Mouse (Mus musculus) neural tube, embryonic 15.5 days (tissue): ENCODE measurements at regions not wholly inside any gene's neighbourhood (a gene's known extent, or its start where the extent isn't known, plus 50 kb on each side); places are given as distances from the start of the nearest gene placed in this dataset.
A peak's percentile ranks its signal among the peaks of the same experiment; 100 is the strongest.

Experiments
- ATAC-seq: fragments of 200-750 bp; cut with Nextera tagmentation; 2 replicates; pipeline ENCODE4 v1.8.0; 2017; ENCODE audit warnings: mild to moderate bottlenecking, moderate TSS enrichment, moderate library complexity; ENCODE audit not compliant: low FRiP score
- H3K27ac ChIP-seq: fragments of 300-500 bp; sonication (generic); replicated peaks from 2 replicates; pipeline ENCODE4 v1.5.1; 2015; ENCODE audit warnings: mild to moderate bottlenecking, inconsistent platforms
- H3K27me3 ChIP-seq: fragments of 300-500 bp; sonication (generic); replicated peaks from 2 replicates; pipeline ENCODE4 v1.6.1; 2015; ENCODE audit warnings: inconsistent platforms
- H3K36me3 ChIP-seq: fragments of 300-500 bp; sonication (generic); 2 replicates; pipeline ENCODE4 v1.6.1; 2015; ENCODE audit warnings: inconsistent platforms
- H3K4me1 ChIP-seq: fragments of 300-500 bp; sonication (generic); 2 replicates; pipeline ENCODE4 v1.6.1; 2015; ENCODE audit warnings: inconsistent platforms
- H3K4me2 ChIP-seq: fragments of 300-500 bp; sonication (generic); 2 replicates; pipeline ENCODE4 v1.6.1; 2015; ENCODE audit warnings: inconsistent platforms, mild to moderate bottlenecking, moderate library complexity
- H3K4me3 ChIP-seq: fragments of 300-500 bp; sonication (generic); replicated peaks from 2 replicates; pipeline ENCODE4 v1.5.1; 2015; ENCODE audit warnings: mild to moderate bottlenecking, inconsistent platforms
- H3K9ac ChIP-seq: fragments of 300-500 bp; sonication (generic); replicated peaks from 2 replicates; pipeline ENCODE4 v1.6.1; 2015; ENCODE audit warnings: mild to moderate bottlenecking, inconsistent platforms
- H3K9me3 ChIP-seq: fragments of 300-500 bp; sonication (generic); replicated peaks from 2 replicates; pipeline ENCODE4 v1.6.1; 2016; ENCODE audit warnings: inconsistent platforms
- WGBS: fragments of 180-500 bp; shearing (Covaris S2); methylation state at CpG from one replicate; pipeline ENCODE4 v1.1.7; 2015; ENCODE audit warnings: mixed read lengths; 5-methylcytosine and 5-hydroxymethylcytosine counted together

- Histone ChIP-seq H3K9me3 (no peaks in the 10 kb centered on the region), H3K9ac (no peak overlapping the region), H3K4me3 (no peak overlapping the region), H3K27ac (no peak overlapping the region), H3K36me3 (no peaks in the 10 kb centered on the region), H3K4me1 (no peaks in the 10 kb centered on the region), H3K4me2 (no peak overlapping the region), H3K27me3 (no peaks in the 10 kb centered on the region)
- no peak for ATAC-seq
- 78% methylated on average over 11 of the region's 11 CpGs for WGBS
Observed at GRCm38 (mm10) chr8:44805179-44805815, 129.9 kb upstream of the Fat1 start.

GRCm38 (mm10) chr8:44812360-44812759, 122.9 kb upstream of the Fat1 start:
- Histone ChIP-seq H3K4me1 (no peaks in the 10 kb centered on the region), H3K4me3 (no peak overlapping the region), H3K9ac (no peak overlapping the region), H3K9me3 (no peaks in the 10 kb centered on the region), H3K4me2 (no peak overlapping the region), H3K36me3 (no peaks in the 10 kb centered on the region), H3K27ac (no peak overlapping the region), H3K27me3 (no peaks in the 10 kb centered on the region)
- no peak for ATAC-seq
- WGBS = 73% methylated on average over 4 of the region's 4 CpGs

- H3K27ac ChIP-seq = no peak overlapping the region
- 67% methylated on average over 13 of the region's 13 CpGs for WGBS
- no peak overlapping the region for H3K9ac ChIP-seq
- no peaks in the 10 kb centered on the region for H3K27me3 ChIP-seq
- ATAC-seq = no peak
- no peak overlapping the region for H3K4me3 ChIP-seq
- no peak overlapping the region for H3K4me2 ChIP-seq
- no peaks in the 10 kb centered on the region for H3K36me3 ChIP-seq
- no peaks in the 10 kb centered on the region for H3K4me1 ChIP-seq
- no peaks in the 10 kb centered on the region for H3K9me3 ChIP-seq
Observed at GRCm38 (mm10) chr8:44817532-44818157, 117.6 kb upstream of the Fat1 start.

GRCm38 (mm10) chr8:44819270-44819669, 116.0 kb upstream of the Fat1 start:
- 94% methylated on average over 3 of the region's 3 CpGs for WGBS
- Histone ChIP-seq H3K27me3 (no peaks in the 10 kb centered on the region), H3K9ac (no peak overlapping the region), H3K4me1 (no peaks in the 10 kb centered on the region), H3K9me3 (0 out of 2 replicates have a peak, but pooled peaks cover 8% of the 10 kb centered on the region), H3K4me3 (no peak overlapping the region), H3K36me3 (no peaks in the 10 kb centered on the region), H3K4me2 (no peak overlapping the region), H3K27ac (no peak overlapping the region)
- ATAC-seq = no peak

GRCm38 (mm10) chr8:44819691-44820090, 115.6 kb upstream of the Fat1 start:
- no peak for ATAC-seq
- H3K36me3 ChIP-seq = no peaks in the 10 kb centered on the region
- H3K27ac ChIP-seq = no peak overlapping the region
- WGBS = 80% methylated on average over 7 of the region's 7 CpGs
- no peaks in the 10 kb centered on the region for H3K27me3 ChIP-seq
- H3K9ac ChIP-seq = no peak overlapping the region
- H3K4me3 ChIP-seq = no peak overlapping the region
- 0 out of 2 replicates have a peak, but pooled peaks cover 8% of the 10 kb centered on the region for H3K9me3 ChIP-seq
- no peaks in the 10 kb centered on the region for H3K4me1 ChIP-seq
- no peak overlapping the region for H3K4me2 ChIP-seq

- Histone ChIP-seq H3K9ac (no peak overlapping the region), H3K27me3 (no peaks in the 10 kb centered on the region), H3K4me2 (no peak overlapping the region), H3K36me3 (no peaks in the 10 kb centered on the region), H3K4me1 (peaks cover 6% of the 10 kb centered on the region; the same call in 1 of the 2 replicates), H3K4me3 (no peak overlapping the region), H3K9me3 (0 out of 2 replicates have a peak, but pooled peaks cover 8% of the 10 kb centered on the region), H3K27ac (no peak overlapping the region)
- WGBS = 85% methylated on average over 6 of the region's 6 CpGs
- ATAC-seq = no peak
Observed at GRCm38 (mm10) chr8:44825183-44825757, 110.0 kb upstream of the Fat1 start.

GRCm38 (mm10) chr8:44826936-44827335, 108.3 kb upstream of the Fat1 start:
- Histone ChIP-seq H3K36me3 (no peaks in the 10 kb centered on the region), H3K4me3 (no peak overlapping the region)
- ATAC-seq = no peak

GRCm38 (mm10) chr8:44828026-44828425, 107.2 kb upstream of the Fat1 start:
- H3K4me2 ChIP-seq = no peak overlapping the region
- no peak overlapping the region for H3K4me3 ChIP-seq
- WGBS = 94% methylated on average over 3 of the region's 3 CpGs
- H3K9ac ChIP-seq = no peak overlapping the region
- no peaks in the 10 kb centered on the region for H3K36me3 ChIP-seq
- H3K27ac ChIP-seq = no peak overlapping the region
- no peak for ATAC-seq
- H3K9me3 ChIP-seq = 0 out of 2 replicates have a peak, but pooled peaks cover 6% of the 10 kb centered on the region
- H3K27me3 ChIP-seq = no peaks in the 10 kb centered on the region
- H3K4me1 ChIP-seq = peaks cover 6% of the 10 kb centered on the region; the same call in 1 of the 2 replicates

More at GRCm38 (mm10) chr8:44826936-44827335, 108.3 kb upstream of the Fat1 start:
- 36% methylated on average over 13 of the region's 13 CpGs for WGBS
- H3K27ac ChIP-seq = no peak overlapping the region
- H3K4me2 ChIP-seq = peak overlapping the region; percentile 38
- H3K9me3 ChIP-seq = 0 out of 2 replicates have a peak, but pooled peaks cover 8% of the 10 kb centered on the region
- peaks cover 6% of the 10 kb centered on the region; the same call in 1 of the 2 replicates for H3K4me1 ChIP-seq
- H3K27me3 ChIP-seq = no peaks in the 10 kb centered on the region
- no peak overlapping the region for H3K9ac ChIP-seq

- H3K4me3 ChIP-seq = no peak overlapping the region
- H3K27ac ChIP-seq = no peak overlapping the region
- no peaks in the 10 kb centered on the region for H3K9me3 ChIP-seq
- H3K4me1 ChIP-seq = peaks cover 5% of the 10 kb centered on the region; the same call in 1 of the 2 replicates
- no peak overlapping the region for H3K4me2 ChIP-seq
- WGBS = 93% methylated on average over 8 of the region's 8 CpGs
- ATAC-seq = no peak
- H3K9ac ChIP-seq = no peak overlapping the region
- H3K36me3 ChIP-seq = no peaks in the 10 kb centered on the region
- no peaks in the 10 kb centered on the region for H3K27me3 ChIP-seq
Observed at GRCm38 (mm10) chr8:44838431-44838830, 96.8 kb upstream of the Fat1 start.

- Histone ChIP-seq H3K4me3 (no peak overlapping the region), H3K4me1 (peaks cover 5% of the 10 kb centered on the region; the same call in 1 of the 2 replicates), H3K4me2 (no peak overlapping the region), H3K36me3 (no peaks in the 10 kb centered on the region), H3K27ac (no peak overlapping the region), H3K27me3 (no peaks in the 10 kb centered on the region), H3K9ac (no peak overlapping the region), H3K9me3 (no peaks in the 10 kb centered on the region)
- 55% methylated on average over 13 of the region's 13 CpGs for WGBS
- no peak for ATAC-seq
Observed at GRCm38 (mm10) chr8:44839504-44840209, 95.6 kb upstream of the Fat1 start.

- no peak overlapping the region for H3K9ac ChIP-seq
- H3K4me2 ChIP-seq = no peak overlapping the region
- 10% methylated on average over 3 of the region's 3 CpGs for WGBS
- no peak overlapping the region for H3K27ac ChIP-seq
- no peaks in the 10 kb centered on the region for H3K36me3 ChIP-seq
- ATAC-seq = no peak
- no peak overlapping the region for H3K4me3 ChIP-seq
- H3K27me3 ChIP-seq = no peaks in the 10 kb centered on the region
- H3K9me3 ChIP-seq = no peaks in the 10 kb centered on the region
- peaks cover 5% of the 10 kb centered on the region; the same call in 1 of the 2 replicates for H3K4me1 ChIP-seq
Observed at GRCm38 (mm10) chr8:44840646-44841045, 94.6 kb upstream of the Fat1 start.
